Mouse (Mus musculus) megakaryocyte, adult 5-6 weeks (primary cell): ENCODE data around the gene Kcnk6. TPM values are rescaled to one million over a fixed set of nuclear protein-coding genes. Genes with fewer than 3 reads are reported as not detected.

Experiments used
- ATAC-seq: 2 replicates; pipeline ENCODE4 v1.8.0; 2016; ENCODE audit warnings: mild to moderate bottlenecking, inconsistent platforms; ENCODE audit not compliant: poor library complexity, severe bottlenecking
- total RNA-seq, 2 experiments: library from RNA; stranded (forward) in 1 of 2; stranded (reverse) in 1 of 2; fragments of 153-499, 151-499 nt in 1 of 2; fragments of 221-1000, 200-1000 nt in 1 of 2; gene quantifications; 2 replicates each; pipeline versions ENCODE4 v1.2.3 to v1.2.4; 2015 to 2017

Gene Kcnk6
- total RNA-seq (2015) (9.2 and 10.1 TPM in 2 replicates), total RNA-seq (2017) (14.5 and 14.6 TPM in 2 replicates)

- ATAC-seq = peak; percentile 92
These were observed at the start of gene Kcnk6 for GRCm38 (mm10) chr7:29232247-29233013. Kcnk6 (minus strand) TSS chr7:29232515.

DNA sequence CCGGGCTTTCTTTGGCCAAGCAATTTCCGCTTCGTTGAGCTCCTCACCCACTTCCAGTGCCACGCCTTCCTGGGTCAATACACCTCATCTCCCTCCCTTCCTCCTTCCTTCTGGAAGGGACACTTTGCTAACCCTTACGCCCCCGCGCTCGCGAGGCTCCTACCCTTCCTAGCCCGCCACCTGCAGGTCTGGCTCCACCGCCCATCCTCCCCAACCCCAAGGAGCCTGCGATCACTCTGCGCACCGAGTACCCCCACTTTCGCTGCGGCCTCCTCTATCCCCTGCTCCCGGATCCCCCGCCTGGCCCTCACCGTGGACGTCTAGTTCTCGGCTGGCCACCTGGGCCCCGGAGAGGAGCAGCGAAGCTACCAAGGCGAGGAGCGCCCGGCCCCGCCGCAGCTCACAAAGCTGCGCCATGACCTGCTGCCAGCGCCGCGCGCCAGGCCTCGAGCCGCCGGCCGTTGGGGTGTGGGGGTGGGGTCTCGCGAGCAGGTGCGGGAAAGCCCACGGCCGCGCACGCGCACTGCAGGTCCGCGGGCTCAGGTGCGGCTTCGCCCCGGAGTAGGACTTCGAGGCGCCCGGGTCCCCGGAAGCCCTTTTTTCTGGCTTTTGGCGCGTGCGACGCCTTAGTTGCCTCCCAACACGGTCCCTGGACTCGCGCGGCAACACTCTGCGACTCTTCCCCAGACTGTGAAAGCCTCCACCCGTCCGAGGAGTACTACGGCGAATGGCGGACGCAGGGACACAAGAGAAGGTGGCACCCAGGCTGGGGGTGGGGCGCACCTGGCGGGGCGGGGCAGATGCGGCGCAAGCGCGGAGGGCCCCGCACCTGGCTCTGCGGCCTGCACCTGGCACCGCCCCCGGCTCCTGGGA lies 49.1 kb upstream of the Kcnk6 start, which contains the start of gene Spint2:
Gene Spint2, minus strand, starts transcription at position 712 of the 873 bp plus-strand sequence.
- ATAC-seq = peak; percentile 88

DNA sequence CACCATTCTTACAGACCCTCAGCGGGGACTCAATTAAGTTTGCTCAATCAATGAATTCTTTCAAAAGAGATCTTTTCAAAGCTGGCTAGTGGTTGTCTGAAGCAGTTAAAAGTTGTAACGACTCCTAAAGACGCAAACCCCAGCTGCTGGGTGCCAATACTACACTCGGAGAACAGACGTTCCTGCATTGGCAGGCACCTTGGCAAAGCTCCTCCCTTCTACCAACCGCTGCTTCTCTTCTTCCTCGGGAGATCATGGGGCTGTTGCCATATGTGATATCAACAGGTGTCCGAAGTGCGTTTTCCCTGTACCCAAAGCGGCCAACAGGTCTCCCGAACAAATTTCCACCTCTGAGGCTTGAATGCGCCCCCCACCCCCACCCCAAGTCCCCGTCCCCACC lies 48.5 kb upstream of the Kcnk6 start:
- ATAC-seq = no peak

GRCm38 (mm10) chr7:29279924-29280323 lies 47.6 kb upstream of the Kcnk6 start:
- ATAC-seq = no peak

DNA sequence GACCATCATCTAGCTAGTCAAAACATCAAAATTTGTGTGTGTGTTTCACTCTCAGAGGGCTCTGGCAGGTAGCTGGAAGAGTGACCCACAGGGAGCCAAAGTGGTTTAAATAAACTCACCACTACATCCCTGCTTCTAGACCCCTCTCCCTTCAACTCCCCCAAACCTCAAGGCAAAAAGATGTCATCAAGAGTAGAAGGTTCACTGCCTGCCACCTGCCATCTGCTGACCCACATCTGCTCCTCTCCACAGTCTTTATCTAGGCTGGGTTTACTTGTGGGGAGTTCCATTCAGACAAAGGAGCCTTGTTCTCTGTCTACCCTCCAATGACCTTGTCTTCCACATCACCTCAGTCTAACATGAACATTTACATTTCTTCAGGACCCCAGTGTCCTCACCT lies 46.9 kb upstream of the Kcnk6 start:
- ATAC-seq = no peak

- no peak for ATAC-seq
These were observed 45.2 kb upstream of the Kcnk6 start for GRCm38 (mm10) chr7:29277510-29277909.

GRCm38 (mm10) chr7:29276715-29277114 lies 44.4 kb upstream of the Kcnk6 start:
- ATAC-seq = no peak

GRCm38 (mm10) chr7:29271687-29272465 lies 39.6 kb upstream of the Kcnk6 start:
- ATAC-seq = no peak

DNA sequence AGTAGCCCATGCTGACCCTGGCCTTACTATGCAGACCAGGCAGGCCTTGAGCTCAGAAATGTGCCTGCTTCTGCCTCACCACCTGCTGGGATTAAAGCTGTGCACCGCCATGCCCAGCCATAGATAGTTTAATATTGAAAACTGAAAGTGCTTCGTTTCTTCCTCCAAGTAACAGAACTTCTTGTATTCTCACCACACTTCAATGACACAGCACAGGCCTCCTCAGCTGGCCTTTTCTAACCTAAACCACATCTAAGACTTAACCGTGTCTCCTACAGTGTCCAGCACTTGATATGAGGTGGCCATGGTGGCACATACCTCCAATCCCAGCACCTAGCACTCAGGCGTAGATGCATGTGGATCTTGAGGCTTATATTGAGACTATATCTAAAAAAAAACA lies 38.1 kb upstream of the Kcnk6 start:
- ATAC-seq = no peak

- no peak for ATAC-seq
These were observed 34.6 kb upstream of the Kcnk6 start for GRCm38 (mm10) chr7:29266931-29267330.

- ATAC-seq = no peak
These were observed 33.3 kb upstream of the Kcnk6 start for GRCm38 (mm10) chr7:29265636-29266035.

DNA sequence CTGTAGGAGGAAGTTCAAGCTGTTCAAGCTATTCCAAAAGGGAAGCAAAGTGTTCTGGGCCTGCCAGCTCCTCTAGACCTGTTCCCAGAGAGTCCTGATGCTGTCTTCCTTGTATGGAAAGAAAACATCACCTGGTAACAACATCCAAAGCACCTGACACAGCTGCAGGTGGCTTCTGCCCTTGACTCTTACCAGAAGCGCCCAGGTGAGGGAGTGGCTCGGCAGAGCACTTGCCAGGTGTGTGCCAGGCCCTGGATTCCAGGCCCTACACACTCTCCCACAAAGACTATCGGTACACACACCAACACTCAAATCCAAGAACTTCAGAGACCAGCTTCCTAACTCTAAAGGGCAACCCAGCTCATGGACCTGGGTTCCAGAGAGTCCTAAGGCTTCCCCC lies 31.5 kb upstream of the Kcnk6 start:
- no peak for ATAC-seq

DNA sequence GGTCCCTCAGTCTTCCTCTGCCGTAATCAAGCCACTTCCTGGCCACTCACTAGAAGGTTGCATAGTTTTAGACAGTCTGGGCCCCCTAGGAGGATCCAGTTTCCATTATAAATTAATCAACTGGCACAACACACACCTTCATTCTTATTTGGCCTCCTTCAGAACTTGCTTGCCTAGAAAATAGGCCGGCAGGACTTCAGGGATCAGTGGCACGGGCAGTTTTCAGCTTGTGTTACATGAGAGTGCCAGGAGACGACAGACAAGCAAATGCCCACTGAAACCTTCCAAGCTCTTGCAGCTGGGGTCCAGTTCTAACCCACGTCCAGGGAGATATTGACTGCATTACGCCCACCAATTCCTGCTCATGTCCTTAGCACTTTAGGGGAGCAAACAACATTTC lies 29.8 kb upstream of the Kcnk6 start:
- ATAC-seq = no peak

DNA sequence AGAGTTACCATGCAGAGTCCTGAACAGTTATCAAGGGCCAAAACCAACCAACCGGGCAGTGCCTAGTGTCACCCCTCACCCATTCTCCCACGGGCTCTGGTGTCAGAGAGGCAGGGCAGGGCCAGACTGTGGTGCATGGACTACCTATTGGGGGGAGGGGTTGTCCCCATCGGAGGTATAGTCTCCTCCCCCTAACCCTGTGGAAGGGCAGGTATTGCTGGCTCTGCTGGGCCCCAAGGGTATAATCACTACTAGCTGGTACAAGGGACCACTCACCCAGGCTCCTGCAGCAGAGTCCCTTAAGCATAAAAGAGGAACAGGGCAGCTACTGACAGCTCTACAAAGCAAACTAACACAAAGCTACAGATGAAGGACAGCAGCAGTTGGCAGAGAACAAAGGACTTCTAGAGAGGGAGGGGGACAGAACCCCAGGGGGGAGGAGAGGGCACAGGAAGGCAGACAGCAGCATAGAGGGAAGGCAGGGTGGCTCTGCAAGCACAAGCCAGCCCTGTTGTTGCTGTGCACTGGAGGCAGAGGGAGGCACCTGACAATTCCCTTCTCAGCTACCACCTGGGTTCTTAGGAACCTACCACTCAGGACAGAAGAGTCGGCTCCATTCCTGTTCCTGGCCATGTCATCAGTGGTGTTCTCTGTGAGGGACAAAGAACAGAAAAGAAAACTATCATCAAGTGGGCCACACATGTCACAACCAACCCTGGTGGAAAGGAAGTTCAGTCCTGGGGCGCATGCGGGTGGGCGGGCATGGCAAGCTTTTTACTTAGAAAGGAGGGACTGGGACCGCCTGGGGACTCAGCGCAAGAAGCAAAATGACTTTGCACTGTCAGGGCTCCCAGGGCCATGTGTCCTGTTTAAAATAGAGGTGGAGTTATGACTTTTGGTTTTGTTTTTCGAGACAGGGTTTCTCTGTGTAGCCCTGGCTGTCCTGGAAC lies 27.7 kb upstream of the Kcnk6 start:
- no peak for ATAC-seq

DNA sequence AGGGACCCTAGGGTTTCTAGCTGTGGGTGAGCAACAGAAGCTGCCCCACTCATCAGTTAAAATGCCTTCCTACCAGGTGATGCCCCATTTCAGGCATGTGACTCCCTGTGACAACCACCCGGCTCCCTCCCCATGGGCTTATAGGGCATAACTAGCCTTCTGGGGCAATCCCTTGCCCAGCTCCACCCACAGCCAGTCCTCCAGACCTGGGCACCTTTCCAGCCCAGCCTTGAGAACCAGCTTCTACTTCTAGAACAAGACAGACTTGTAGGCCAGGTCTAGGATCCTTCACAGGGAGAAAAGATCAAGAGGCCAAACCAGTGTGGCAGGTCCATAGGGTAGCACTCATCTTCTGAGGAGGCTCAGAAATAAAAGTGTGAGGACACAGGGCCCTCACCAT lies 25.1 kb upstream of the Kcnk6 start:
- no peak for ATAC-seq

GRCm38 (mm10) chr7:29255875-29256274 lies 23.6 kb upstream of the Kcnk6 start:
- ATAC-seq = no peak

DNA sequence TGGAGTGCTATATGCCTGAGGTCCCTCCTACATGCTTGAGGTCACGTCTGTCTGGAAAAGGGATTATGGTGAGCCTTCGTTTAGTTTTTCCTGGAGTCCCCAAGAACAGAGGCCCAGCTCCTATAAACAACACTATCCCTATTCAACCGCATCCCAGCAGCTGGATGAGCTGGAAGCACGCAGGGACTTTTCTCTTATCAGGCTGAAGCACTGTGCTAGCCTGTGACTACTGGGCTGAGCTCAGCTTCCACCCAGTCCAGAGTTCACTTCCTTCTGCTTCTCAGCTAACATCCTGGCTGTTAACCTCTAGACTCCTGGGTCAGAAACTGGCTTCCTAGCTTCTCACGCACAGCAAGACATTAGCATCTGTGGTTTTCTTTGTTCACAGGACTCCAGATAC lies 21.5 kb upstream of the Kcnk6 start:
- no peak for ATAC-seq

- ATAC-seq = no peak
These were observed 18.9 kb upstream of the Kcnk6 start for GRCm38 (mm10) chr7:29251166-29251565.

GRCm38 (mm10) chr7:29248261-29248841 lies 16.0 kb upstream of the Kcnk6 start, which contains the start of gene 2200002D01Rik:
2200002D01Rik (minus strand) TSS chr7:29248466.
- peak; percentile 4; the same call in 1 of the 2 replicates for ATAC-seq
